Mouse (Mus musculus) liver, embryonic 15.5 days (tissue): ENCODE measurements around the gene Immp2l. TPM values are rescaled to one million over a fixed set of nuclear protein-coding genes. Genes with fewer than 3 reads are reported as not detected.

ENCODE experiments used
- ATAC-seq: fragments of 200-750 bp; cut with Nextera tagmentation; 2 replicates; pipeline ENCODE4 v1.8.0; 2017; ENCODE audit warnings: moderate number of reproducible peaks, mild to moderate bottlenecking, moderate library complexity; ENCODE audit not compliant: insufficient read depth
- H3K27ac ChIP-seq: fragments of 300-500 bp; sonication (generic); replicated peaks from 2 replicates; pipeline ENCODE4 v1.5.1; 2015; ENCODE audit warnings: mild to moderate bottlenecking, inconsistent platforms
- H3K27me3 ChIP-seq: fragments of 300-500 bp; sonication (generic); 2 replicates; pipeline ENCODE4 v1.6.1; 2015; ENCODE audit warnings: mild to moderate bottlenecking, inconsistent platforms
- H3K36me3 ChIP-seq: fragments of 300-500 bp; sonication (generic); replicated peaks from 2 replicates; pipeline ENCODE4 v1.6.1; 2015; ENCODE audit warnings: moderate library complexity, mild to moderate bottlenecking, inconsistent platforms
- H3K4me1 ChIP-seq: fragments of 300-500 bp; sonication (generic); replicated peaks from 2 replicates; pipeline ENCODE4 v1.6.1; 2015; ENCODE audit warnings: inconsistent platforms
- H3K4me2 ChIP-seq: fragments of 300-500 bp; sonication (generic); 2 replicates; pipeline ENCODE4 v1.6.1; 2015; ENCODE audit warnings: moderate library complexity, mild to moderate bottlenecking, inconsistent platforms
- H3K4me3 ChIP-seq: fragments of 300-500 bp; sonication (generic); replicated peaks from 2 replicates; pipeline ENCODE4 v1.5.1; 2015; ENCODE audit warnings: mild to moderate bottlenecking, inconsistent platforms
- H3K9ac ChIP-seq: fragments of 300-500 bp; sonication (generic); 2 replicates; pipeline ENCODE4 v1.6.1; 2015; ENCODE audit warnings: moderate library complexity, mild to moderate bottlenecking, inconsistent platforms
- H3K9me3 ChIP-seq: fragments of 300-500 bp; sonication (generic); replicated peaks from 2 replicates; pipeline ENCODE4 v1.6.1; 2016; ENCODE audit warnings: inconsistent platforms
- WGBS: fragments of 180-500 bp; shearing (Covaris S2); methylation state at CpG from one replicate; pipeline ENCODE4 v1.1.7; 2015; ENCODE audit warnings: mixed read lengths; ENCODE audit not compliant: insufficient replicate concordance; 5-methylcytosine and 5-hydroxymethylcytosine counted together
- polyA plus RNA-seq: library from polyadenylated mRNA; unstranded; fragments of >200 nt; fragmentation: Nextera tagmentation; extraction: Ambion mirVana; gene quantifications from 2 replicates; pipeline ENCODE4 v1.2.1, GENCODE M21; 2015

Gene Immp2l
- polyA plus RNA-seq, 1 experiment from 2014 or later, result 9.4 TPM

GRCm38 (mm10) chr12:41257905-41258304 is 234.0 kb downstream of the Immp2l start:
- Histone ChIP-seq H3K4me2 (no peak overlapping the region), H3K4me3 (no peak overlapping the region), H3K4me1 (no peaks in the 10 kb centered on the region; the same call in 1 of the 2 replicates), H3K9ac (no peak overlapping the region), H3K27ac (no peak overlapping the region), H3K27me3 (no peaks in the 10 kb centered on the region), H3K9me3 (no peaks in the 10 kb centered on the region), H3K36me3 (no peaks in the 10 kb centered on the region)
- ATAC-seq, result no peak
- 58% methylated on average over 2 of the region's 2 CpGs for WGBS

GRCm38 (mm10) chr12:41259608-41260007 is 235.7 kb downstream of the Immp2l start:
- Histone ChIP-seq H3K4me1 (no peaks in the 10 kb centered on the region; the same call in 1 of the 2 replicates), H3K27me3 (no peaks in the 10 kb centered on the region), H3K4me3 (no peak overlapping the region), H3K9ac (no peak overlapping the region), H3K27ac (no peak overlapping the region), H3K9me3 (no peaks in the 10 kb centered on the region), H3K36me3 (no peaks in the 10 kb centered on the region), H3K4me2 (no peak overlapping the region)
- WGBS, result 50% methylated on average over 2 of the region's 2 CpGs
- ATAC-seq, result no peak

GRCm38 (mm10) chr12:41274136-41274535 is 250.2 kb downstream of the Immp2l start:
- no peaks in the 10 kb centered on the region for H3K36me3 ChIP-seq
- ATAC-seq, result no peak
- H3K9ac ChIP-seq, result no peak overlapping the region
- no peak overlapping the region for H3K27ac ChIP-seq
- no peak overlapping the region for H3K4me3 ChIP-seq
- no peaks in the 10 kb centered on the region for H3K4me1 ChIP-seq
- 60% methylated on average over 8 of the region's 8 CpGs for WGBS
- no peaks in the 10 kb centered on the region for H3K9me3 ChIP-seq
- no peak overlapping the region for H3K4me2 ChIP-seq
- H3K27me3 ChIP-seq, result no peaks in the 10 kb centered on the region

- Histone ChIP-seq H3K4me1 (no peaks in the 10 kb centered on the region), H3K9ac (no peak overlapping the region), H3K27me3 (no peaks in the 10 kb centered on the region), H3K4me2 (no peak overlapping the region), H3K27ac (no peak overlapping the region), H3K9me3 (no peaks in the 10 kb centered on the region), H3K4me3 (no peak overlapping the region), H3K36me3 (no peaks in the 10 kb centered on the region)
- no peak for ATAC-seq
- 48% methylated on average over 3 of the region's 3 CpGs for WGBS
These were observed 251.5 kb downstream of the Immp2l start for GRCm38 (mm10) chr12:41275361-41275760.

- Histone ChIP-seq H3K27ac (no peak overlapping the region), H3K9me3 (no peaks in the 10 kb centered on the region), H3K9ac (no peak overlapping the region), H3K4me2 (no peak overlapping the region), H3K4me3 (no peak overlapping the region), H3K27me3 (no peaks in the 10 kb centered on the region), H3K36me3 (no peaks in the 10 kb centered on the region), H3K4me1 (no peaks in the 10 kb centered on the region)
- 65% methylated on average over 1 of the region's 1 CpGs for WGBS
- ATAC-seq, result no peak
These were observed 254.0 kb downstream of the Immp2l start for GRCm38 (mm10) chr12:41277896-41278295.

- whole genome bisulfite sequencing, result 87% methylated on average over 3 of the region's 3 CpGs
- no peak overlapping the region for H3K27ac ChIP-seq
- no peak for ATAC-seq
These were observed 265.2 kb downstream of the Immp2l start for GRCm38 (mm10) chr12:41289047-41289446.

GRCm38 (mm10) chr12:41307015-41307414 is 283.1 kb downstream of the Immp2l start:
- Histone ChIP-seq H3K9me3 (no peaks in the 10 kb centered on the region), H3K36me3 (no peaks in the 10 kb centered on the region), H3K27ac (no peak overlapping the region), H3K27me3 (no peaks in the 10 kb centered on the region), H3K4me3 (no peak overlapping the region), H3K9ac (no peak overlapping the region), H3K4me2 (no peak overlapping the region), H3K4me1 (no peaks in the 10 kb centered on the region)
- WGBS, result 62% methylated on average over 3 of the region's 3 CpGs
- ATAC-seq, result no peak

More at GRCm38 (mm10) chr12:41289047-41289446, 265.2 kb downstream of the Immp2l start:
- H3K4me2 ChIP-seq, result no peak overlapping the region
- no peaks in the 10 kb centered on the region for H3K9me3 ChIP-seq
- H3K27me3 ChIP-seq, result no peaks in the 10 kb centered on the region
- H3K4me1 ChIP-seq, result no peaks in the 10 kb centered on the region
- H3K36me3 ChIP-seq, result no peaks in the 10 kb centered on the region
- no peak overlapping the region for H3K9ac ChIP-seq
- no peak overlapping the region for H3K4me3 ChIP-seq

- WGBS, result 69% methylated on average over 6 of the region's 6 CpGs
- no peaks in the 10 kb centered on the region for H3K27me3 ChIP-seq
- H3K9me3 ChIP-seq, result no peaks in the 10 kb centered on the region
- H3K4me1 ChIP-seq, result no peaks in the 10 kb centered on the region
- no peak for ATAC-seq
- no peak overlapping the region for H3K27ac ChIP-seq
- H3K9ac ChIP-seq, result no peak overlapping the region
- H3K4me3 ChIP-seq, result no peak overlapping the region
- H3K36me3 ChIP-seq, result no peaks in the 10 kb centered on the region
- H3K4me2 ChIP-seq, result no peak overlapping the region
These were observed 285.1 kb downstream of the Immp2l start for GRCm38 (mm10) chr12:41308726-41309680.

- no peak for ATAC-seq
- Histone ChIP-seq H3K4me1 (no peaks in the 10 kb centered on the region), H3K9me3 (no peaks in the 10 kb centered on the region), H3K36me3 (no peaks in the 10 kb centered on the region), H3K4me3 (no peak overlapping the region), H3K27ac (no peak overlapping the region), H3K9ac (no peak overlapping the region), H3K4me2 (no peak overlapping the region), H3K27me3 (no peaks in the 10 kb centered on the region)
- 42% methylated on average over 6 of the region's 6 CpGs for WGBS
These were observed 289.5 kb downstream of the Immp2l start for GRCm38 (mm10) chr12:41313391-41313790.

GRCm38 (mm10) chr12:41314811-41315461 is 291.0 kb downstream of the Immp2l start:
- Histone ChIP-seq H3K9me3 (no peaks in the 10 kb centered on the region), H3K36me3 (no peaks in the 10 kb centered on the region)

GRCm38 (mm10) chr12:41315871-41316270 is 292.0 kb downstream of the Immp2l start:
- no peak overlapping the region for H3K27ac ChIP-seq
- no peaks in the 10 kb centered on the region for H3K27me3 ChIP-seq
- H3K4me3 ChIP-seq, result no peak overlapping the region
- no peak overlapping the region for H3K4me2 ChIP-seq
- no peak for ATAC-seq
- H3K36me3 ChIP-seq, result no peaks in the 10 kb centered on the region
- 72% methylated on average over 4 of the region's 4 CpGs for WGBS
- H3K4me1 ChIP-seq, result no peaks in the 10 kb centered on the region
- no peak overlapping the region for H3K9ac ChIP-seq
- H3K9me3 ChIP-seq, result no peaks in the 10 kb centered on the region

More at GRCm38 (mm10) chr12:41314811-41315461, 291.0 kb downstream of the Immp2l start:
- Histone ChIP-seq H3K27ac (no peak overlapping the region), H3K27me3 (no peaks in the 10 kb centered on the region), H3K4me2 (no peak overlapping the region), H3K9ac (no peak overlapping the region), H3K4me1 (no peaks in the 10 kb centered on the region), H3K4me3 (no peak overlapping the region)
- ATAC-seq, result no peak
- 41% methylated on average over 11 of the region's 11 CpGs for WGBS
